Mouse (Mus musculus): ENCODE results near the gene Hoxb6. TPM values are rescaled to one million over a fixed set of nuclear protein-coding genes. Genes with fewer than 3 reads are reported as not detected.
A peak's percentile ranks its signal among the peaks of the same experiment; 100 is the strongest.

Gene Hoxb6
- total RNA-seq, 1 experiment, result 0.22 TPM

- in situ Hi-C loops (cut with MboI; ENCODE audit: low sequenced_read_pairs in 2 of 2, unreplicated experiment in 2 of 2), result no loop called here
- TF ChIP-seq ZNF384 (IDR thresholded peaks at IDR 0.05; ENCODE audit: low read depth, low read length) (no peak), ZC3H11A (IDR thresholded peaks at IDR 0.05; ENCODE audit: borderline replicate concordance, low read depth, low read length) (no peak), HCFC1 (IDR thresholded peaks at IDR 0.05; ENCODE audit: borderline replicate concordance, insufficient read depth, low read length) (no peak), MAFK (IDR thresholded peaks at IDR 0.05; ENCODE audit: insufficient read depth, low read depth, low read length) (no peak), CHD2 (IDR thresholded peaks at IDR 0.05; ENCODE audit: low read depth, low read length) (no peak)
- DNase-seq (ENCODE audit: low read depth, low spot score), result no peak
- Histone ChIP-seq H3K9ac (ENCODE audit: insufficient read depth, low read depth, low read length, poor library complexity, severe bottlenecking) (no peak overlapping the region), H3K36me3 (ENCODE audit: control insufficient read depth, insufficient read depth, low read length, poor library complexity, severe bottlenecking) (peaks cover 3% of the 10 kb centered on the region), H3K9me3 (ENCODE audit: control insufficient read depth, insufficient read depth, low read depth, low read length) (no peaks in the 10 kb centered on the region), H3K27ac (ENCODE audit: insufficient read depth, low read depth, low read length, poor library complexity, severe bottlenecking) (no peak overlapping the region), H3K4me1 (ENCODE audit: control insufficient read depth in 2 of 2, insufficient read depth in 2 of 2, low read length in 2 of 2, poor library complexity in 1 of 2) (peaks cover 0 to 9% of the 10 kb centered on the region in 2 experiments; a peak in 2 of 4 replicates), H3K4me3 (ENCODE audit: insufficient read depth in 1 of 2, low read depth in 1 of 2, low read length in 2 of 2, poor library complexity in 1 of 2, severe bottlenecking in 1 of 2) (no peak overlapping the region)
Measured at GRCm38 (mm10) chr11:96267021-96267920, 25.0 kb upstream of the Hoxb6 start.

DNA sequence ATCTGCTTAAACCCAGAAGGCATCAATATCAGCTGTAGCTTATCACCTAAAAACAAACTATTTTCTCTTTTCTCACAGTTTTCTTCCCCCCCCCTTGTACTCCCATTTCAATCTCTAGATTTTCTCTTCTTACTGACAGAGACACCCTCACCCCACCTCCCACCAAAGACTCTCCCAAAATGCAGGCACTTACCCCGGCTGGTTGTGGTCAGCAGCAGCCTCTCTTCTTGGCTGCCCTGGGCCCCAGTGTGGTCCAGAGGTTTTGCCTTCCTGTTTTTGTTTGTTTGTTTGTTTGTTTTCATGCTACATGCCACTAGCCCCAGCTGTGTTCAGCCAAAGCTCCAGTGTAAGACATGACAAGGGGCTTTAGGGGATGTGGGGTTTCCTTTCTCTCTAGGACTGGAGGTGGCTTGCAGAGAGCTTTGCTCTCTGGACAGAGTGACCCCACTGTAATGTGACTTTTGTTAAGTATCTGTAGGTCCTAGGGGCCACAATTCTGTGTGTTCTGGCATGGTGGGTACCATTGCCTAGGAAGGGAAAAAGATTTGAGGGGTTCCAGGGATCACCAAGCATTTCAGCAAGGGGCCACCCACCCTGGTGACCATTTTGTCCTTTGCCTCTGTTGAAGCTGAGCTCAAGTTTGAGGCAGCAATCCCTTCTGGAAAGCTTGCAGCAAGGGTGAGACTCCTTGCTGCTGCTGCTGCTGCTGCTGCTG is 24.1 kb upstream of the Hoxb6 start:
- TF ChIP-seq ZNF384 (IDR thresholded peaks at IDR 0.05; ENCODE audit: low read depth, low read length), result no peak
- TF ChIP-seq CHD2 (IDR thresholded peaks at IDR 0.05; ENCODE audit: low read depth, low read length), result no peak
- no peak for TF ChIP-seq ZC3H11A (IDR thresholded peaks at IDR 0.05; ENCODE audit: borderline replicate concordance, low read depth, low read length)
- no peak for TF ChIP-seq MAFK (IDR thresholded peaks at IDR 0.05; ENCODE audit: insufficient read depth, low read depth, low read length)
- TF ChIP-seq HCFC1 (IDR thresholded peaks at IDR 0.05; ENCODE audit: borderline replicate concordance, insufficient read depth, low read length), result no peak
- no peak overlapping the region for H3K27ac ChIP-seq (ENCODE audit: insufficient read depth, low read depth, low read length, poor library complexity, severe bottlenecking)
- H3K4me1 ChIP-seq (ENCODE audit: control insufficient read depth in 2 of 2, insufficient read depth in 2 of 2, low read length in 2 of 2, poor library complexity in 1 of 2), result peaks cover 0 to 9% of the 10 kb centered on the region in 2 experiments; a peak in 2 of 4 replicates
- no peaks in the 10 kb centered on the region for H3K9me3 ChIP-seq (ENCODE audit: control insufficient read depth, insufficient read depth, low read depth, low read length)
- H3K36me3 ChIP-seq (ENCODE audit: control insufficient read depth, insufficient read depth, low read length, poor library complexity, severe bottlenecking), result no peaks in the 10 kb centered on the region; the same call in none of the 2 replicates
- H3K4me3 ChIP-seq (ENCODE audit: insufficient read depth in 1 of 2, low read depth in 1 of 2, low read length in 2 of 2, poor library complexity in 1 of 2, severe bottlenecking in 1 of 2), result no peak overlapping the region
- in situ Hi-C loops (cut with MboI; ENCODE audit: low sequenced_read_pairs in 2 of 2, unreplicated experiment in 2 of 2), result no loop called here
- no peak overlapping the region for H3K9ac ChIP-seq (ENCODE audit: insufficient read depth, low read depth, low read length, poor library complexity, severe bottlenecking)
- DNase-seq (ENCODE audit: low read depth, low spot score), result no peak

DNA sequence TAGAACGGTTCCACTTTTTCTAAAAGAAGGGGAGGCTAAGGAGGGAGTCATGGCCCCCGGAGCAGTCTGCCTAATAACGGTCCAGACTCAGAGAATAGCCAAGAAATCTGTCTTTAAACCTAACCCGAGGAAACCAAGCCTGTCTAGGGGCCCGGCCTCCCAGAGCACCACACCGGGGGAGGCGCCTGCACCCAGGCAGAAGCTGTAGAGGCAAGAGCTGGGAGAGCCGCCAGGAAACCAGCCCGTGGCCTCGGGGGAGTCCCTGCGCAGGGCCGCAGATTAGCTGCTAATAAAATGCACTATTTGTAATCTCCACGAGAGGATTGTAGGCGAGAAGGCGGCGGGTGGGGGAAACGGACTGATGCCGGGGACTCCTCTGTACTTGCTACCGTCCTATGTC is 22.4 kb upstream of the Hoxb6 start:
- H3K4me1 ChIP-seq (ENCODE audit: control insufficient read depth in 2 of 2, insufficient read depth in 2 of 2, low read length in 2 of 2, poor library complexity in 1 of 2), result peaks cover 0 to 8% of the 10 kb centered on the region in 2 experiments; a peak in 2 of 4 replicates
- H3K4me3 ChIP-seq (ENCODE audit: insufficient read depth in 1 of 2, low read depth in 1 of 2, low read length in 2 of 2, poor library complexity in 1 of 2, severe bottlenecking in 1 of 2), result peak overlapping the region in 1 of 2 experiments; percentile 34; a peak in 2 of 4 replicates
- H3K36me3 ChIP-seq (ENCODE audit: control insufficient read depth, insufficient read depth, low read length, poor library complexity, severe bottlenecking), result no peaks in the 10 kb centered on the region; the same call in 1 of the 2 replicates

GRCm38 (mm10) chr11:96270996-96271540 is 21.2 kb upstream of the Hoxb6 start, which contains the start of gene Hoxb9:
Gene Hoxb9, plus strand, starts transcription at chr11:96271457.
- H3K9ac ChIP-seq (ENCODE audit: insufficient read depth, low read depth, low read length, poor library complexity, severe bottlenecking), result peak within 1 kb of the TSS; percentile 55; the same call in 1 of the 2 replicates
- H3K4me3 ChIP-seq (ENCODE audit: insufficient read depth in 1 of 2, low read depth in 1 of 2, low read length in 2 of 2, poor library complexity in 1 of 2, severe bottlenecking in 1 of 2), result peak within 1 kb of the TSS; percentile 48 to 50
- H3K4me1 ChIP-seq (ENCODE audit: control insufficient read depth in 2 of 2, insufficient read depth in 2 of 2, low read length in 2 of 2, poor library complexity in 1 of 2), result peaks cover 0 to 8% of the 10 kb centered on the region in 2 experiments; a peak in 2 of 4 replicates
- no peak within 1 kb of the TSS for H3K27ac ChIP-seq (ENCODE audit: insufficient read depth, low read depth, low read length, poor library complexity, severe bottlenecking)
- in situ Hi-C loops (cut with MboI; ENCODE audit: low sequenced_read_pairs in 2 of 2, unreplicated experiment in 2 of 2), result no loop called here
- DNase-seq (ENCODE audit: low read depth, low spot score), result no peak
- H3K36me3 ChIP-seq (ENCODE audit: control insufficient read depth, insufficient read depth, low read length, poor library complexity, severe bottlenecking), result no peaks in the 10 kb centered on the region
- TF ChIP-seq MAFK (IDR thresholded peaks at IDR 0.05; ENCODE audit: insufficient read depth, low read depth, low read length) (no peak), ZC3H11A (IDR thresholded peaks at IDR 0.05; ENCODE audit: borderline replicate concordance, low read depth, low read length) (no peak), CHD2 (IDR thresholded peaks at IDR 0.05; ENCODE audit: low read depth, low read length) (no peak), ZNF384 (IDR thresholded peaks at IDR 0.05; ENCODE audit: low read depth, low read length) (no peak), HCFC1 (IDR thresholded peaks at IDR 0.05; ENCODE audit: borderline replicate concordance, insufficient read depth, low read length) (no peak)
- no peaks in the 10 kb centered on the region for H3K9me3 ChIP-seq (ENCODE audit: control insufficient read depth, insufficient read depth, low read depth, low read length)

More for the DNA sequence above, 22.4 kb upstream of the Hoxb6 start:
- no peaks in the 10 kb centered on the region for H3K9me3 ChIP-seq (ENCODE audit: control insufficient read depth, insufficient read depth, low read depth, low read length)
- in situ Hi-C loops (cut with MboI; ENCODE audit: low sequenced_read_pairs in 2 of 2, unreplicated experiment in 2 of 2), result no loop called here
- H3K9ac ChIP-seq (ENCODE audit: insufficient read depth, low read depth, low read length, poor library complexity, severe bottlenecking), result no peak overlapping the region; the same call in 1 of the 2 replicates
- H3K27ac ChIP-seq (ENCODE audit: insufficient read depth, low read depth, low read length, poor library complexity, severe bottlenecking), result no peak overlapping the region
- TF ChIP-seq CHD2 (IDR thresholded peaks at IDR 0.05; ENCODE audit: low read depth, low read length), result no peak
- DNase-seq (ENCODE audit: low read depth, low spot score), result no peak
